Mouse (Mus musculus) lung, postnatal 0 days (tissue): ENCODE measurements around the gene Ucp1. TPM values are rescaled to one million over a fixed set of nuclear protein-coding genes. Genes with fewer than 3 reads are reported as not detected.

Source experiments
- ATAC-seq: fragments of 200-750 bp; cut with Nextera tagmentation; 2 replicates; pipeline ENCODE4 v1.8.0; 2017; ENCODE audit warnings: moderate library complexity
- DNase-seq: peaks from one replicate; pipeline ENCODE4 v3.0.0-alpha.2; 2016; ENCODE audit warnings: low spot score
- H3K27ac ChIP-seq: fragments of 300-500 bp; sonication (generic); 2 replicates; pipeline ENCODE4 v1.5.1; 2014; ENCODE audit warnings: antibody characterized with exemption, mild to moderate bottlenecking, low read length, mixed read lengths
- H3K27me3 ChIP-seq: fragments of 300-500 bp; sonication (generic); replicated peaks from 2 replicates; pipeline ENCODE4 v1.6.1; 2014; ENCODE audit warnings: low read length, mixed read lengths; ENCODE audit not compliant: insufficient read depth
- H3K36me3 ChIP-seq: fragments of 300-500 bp; sonication (generic); 2 replicates; pipeline ENCODE4 v1.6.1; 2014; ENCODE audit warnings: low read length, mixed read lengths; ENCODE audit not compliant: insufficient read depth
- H3K4me1 ChIP-seq: fragments of 300-500 bp; sonication (generic); 2 replicates; pipeline ENCODE4 v1.6.1; 2014; ENCODE audit warnings: antibody characterized with exemption, low read depth, low read length, mixed read lengths; ENCODE audit not compliant: insufficient read depth
- H3K4me2 ChIP-seq: fragments of 300-500 bp; sonication (generic); replicated peaks from 2 replicates; pipeline ENCODE4 v1.6.1; 2014; ENCODE audit warnings: low read depth, mild to moderate bottlenecking, low read length, moderate library complexity, mixed read lengths
- H3K4me3 ChIP-seq: fragments of 300-500 bp; sonication (generic); 2 replicates; pipeline ENCODE4 v1.5.1; 2014; ENCODE audit warnings: low read depth, low read length
- H3K9ac ChIP-seq: fragments of 300-500 bp; sonication (generic); replicated peaks from 2 replicates; pipeline ENCODE4 v1.6.1; 2014; ENCODE audit warnings: low read depth, mild to moderate bottlenecking
- H3K9me3 ChIP-seq: fragments of 300-500 bp; sonication (generic); 2 replicates; pipeline ENCODE4 v1.6.1; 2016; ENCODE audit warnings: low read length, mixed read lengths
- CTCF ChIP-seq: IDR thresholded peaks from 2 replicates; pipeline ENCODE4 v1.5.1; 2016; ENCODE audit warnings: antibody characterized with exemption, mild to moderate bottlenecking
- EP300 ChIP-seq: IDR thresholded peaks from 2 replicates; pipeline ENCODE4 v1.6.1; 2016; ENCODE audit warnings: antibody characterized with exemption, mild to moderate bottlenecking, control low read depth
- WGBS: fragments of 180-500 bp; shearing (Covaris S2); extraction: QIAGEN DNeasy Blood & Tissue Kit; methylation state at CpG from one replicate; pipeline ENCODE4 v1.1.7; 2014; 5-methylcytosine and 5-hydroxymethylcytosine counted together
- polyA plus RNA-seq: library from polyadenylated mRNA; unstranded; fragments of >200 nt; fragmentation: Nextera tagmentation; extraction: Ambion mirVana; gene quantifications from 2 replicates; pipeline ENCODE4 v1.2.1, GENCODE M21; 2015

The Ucp1 gene
- polyA plus RNA-seq, 1 experiment from 2014 or later = 0.07 TPM

- Histone ChIP-seq H3K4me1 (no peaks in the 10 kb centered on the region), H3K4me3 (no peak overlapping the region), H3K27ac (no peak overlapping the region), H3K36me3 (no peaks in the 10 kb centered on the region), H3K9me3 (no peaks in the 10 kb centered on the region), H3K27me3 (no peaks in the 10 kb centered on the region), H3K9ac (no peak overlapping the region), H3K4me2 (no peak overlapping the region)
- ATAC-seq = no peak
- DNase-seq = no peak
- WGBS = 88% methylated on average over 3 of the region's 3 CpGs
- TF ChIP-seq EP300 = no peak
- TF ChIP-seq CTCF = no peak
These were observed 51.9 kb downstream of the Ucp1 start for GRCm38 (mm10) chr8:83342076-83342475.

- no peak for TF ChIP-seq EP300
- peak; percentile 55 for TF ChIP-seq CTCF
- no peak overlapping the region for H3K4me2 ChIP-seq
- peak; percentile 73 for DNase-seq
- no peaks in the 10 kb centered on the region for H3K9me3 ChIP-seq
- no peak overlapping the region for H3K9ac ChIP-seq
- H3K27me3 ChIP-seq = no peaks in the 10 kb centered on the region
- ATAC-seq = no peak
- H3K4me1 ChIP-seq = no peaks in the 10 kb centered on the region
- H3K27ac ChIP-seq = no peak overlapping the region
- no peaks in the 10 kb centered on the region for H3K36me3 ChIP-seq
- H3K4me3 ChIP-seq = no peak overlapping the region
These were observed 52.5 kb downstream of the Ucp1 start for GRCm38 (mm10) chr8:83342693-83343092.

Other genes with a start within 250 kb of the Ucp1 start
- 1.8 TPM in 2 replicates for gene Tbc1d9, start 125.0 kb upstream of the Ucp1 start, polyA plus RNA-seq
- 1.0 and 1.4 TPM in 2 replicates for gene Gm10645, start 124.2 kb upstream of the Ucp1 start, polyA plus RNA-seq
- gene Elmod2, start 42.1 kb downstream of the Ucp1 start, polyA plus RNA-seq = 6.3 and 7.9 TPM in 2 replicates
- not detected in 2 replicates for gene Mgat4d, start 58.1 kb downstream of the Ucp1 start, polyA plus RNA-seq
- 0.07 and 0.11 TPM in 2 replicates for gene Clgn, start 99.5 kb downstream of the Ucp1 start, polyA plus RNA-seq
- gene Scoc, start 168.0 kb downstream of the Ucp1 start, polyA plus RNA-seq = 80.5 and 95.1 TPM in 2 replicates
- not detected in 2 replicates for gene Olfr370, start 245.4 kb downstream of the Ucp1 start, polyA plus RNA-seq